Mouse (Mus musculus): Measurements from ENCODE around the gene Tmod2. TPM values are rescaled to one million over a fixed set of nuclear protein-coding genes. Genes with fewer than 3 reads are reported as not detected.

The Tmod2 gene
- total and polyA plus RNA-seq, 2 experiments: 0.09 TPM; not detected in 1

GRCm38 (mm10) chr9:75609965-75610364 lies 1.2 kb downstream of the Tmod2 start:
- Histone ChIP-seq H3K36me3 (ENCODE audit: control insufficient read depth, insufficient read depth, low read length) (no peaks in the 10 kb centered on the region), H3K27me3 (ENCODE audit: control insufficient read depth, insufficient read depth, low read length) (peaks cover 14% of the 10 kb centered on the region), H3K4me3 (ENCODE audit: insufficient read depth, low read depth, low read length) (no peak overlapping the region), H3K4me1 (ENCODE audit: control insufficient read depth, insufficient read depth, low read length) (no peaks in the 10 kb centered on the region), H3K9ac (ENCODE audit: low read depth, low read length) (no peak overlapping the region), H3K27ac (replicated peaks; ENCODE audit: insufficient read depth, low read depth, low read length) (no peak overlapping the region), H3K79me2 (ENCODE audit: control insufficient read depth, insufficient read depth, low read length) (no peaks in the 10 kb centered on the region)
- TF ChIP-seq POLR2A (IDR thresholded peaks at IDR 0.05; ENCODE audit: extremely low read depth, insufficient read depth, low read length) (no peak), CTCF (IDR thresholded peaks at IDR 0.05; ENCODE audit: low read depth, low read length) (no peak)
- WGBS: 37% methylated on average over 16 of the region's 16 CpGs
- DNase-seq (ENCODE audit: extremely low read depth, low read depth, low spot score): no peak

- no peak for DNase-seq (ENCODE audit: extremely low read depth, low read depth, low spot score)
- 48% methylated on average over 1 of the region's 1 CpGs for WGBS
- Histone ChIP-seq H3K27ac (replicated peaks; ENCODE audit: insufficient read depth, low read depth, low read length) (no peak overlapping the region), H3K4me1 (ENCODE audit: control insufficient read depth, insufficient read depth, low read length) (no peaks in the 10 kb centered on the region), H3K9ac (ENCODE audit: low read depth, low read length) (no peak overlapping the region), H3K79me2 (ENCODE audit: control insufficient read depth, insufficient read depth, low read length) (no peaks in the 10 kb centered on the region), H3K36me3 (ENCODE audit: control insufficient read depth, insufficient read depth, low read length) (no peaks in the 10 kb centered on the region), H3K27me3 (ENCODE audit: control insufficient read depth, insufficient read depth, low read length) (peaks cover 14% of the 10 kb centered on the region), H3K4me3 (ENCODE audit: insufficient read depth, low read depth, low read length) (no peak overlapping the region)
- TF ChIP-seq CTCF (IDR thresholded peaks at IDR 0.05; ENCODE audit: low read depth, low read length): no peak
- TF ChIP-seq POLR2A (IDR thresholded peaks at IDR 0.05; ENCODE audit: extremely low read depth, insufficient read depth, low read length): no peak
Observed at GRCm38 (mm10) chr9:75609505-75609904, 1.6 kb downstream of the Tmod2 start.

GRCm38 (mm10) chr9:75607496-75607895 lies 3.6 kb downstream of the Tmod2 start:
- Histone ChIP-seq H3K27me3 (ENCODE audit: control insufficient read depth, insufficient read depth, low read length) (peaks cover 14% of the 10 kb centered on the region), H3K27ac (replicated peaks; ENCODE audit: insufficient read depth, low read depth, low read length) (no peak overlapping the region), H3K4me3 (ENCODE audit: insufficient read depth, low read depth, low read length) (no peak overlapping the region), H3K79me2 (ENCODE audit: control insufficient read depth, insufficient read depth, low read length) (no peaks in the 10 kb centered on the region), H3K4me1 (ENCODE audit: control insufficient read depth, insufficient read depth, low read length) (no peaks in the 10 kb centered on the region), H3K36me3 (ENCODE audit: control insufficient read depth, insufficient read depth, low read length) (no peaks in the 10 kb centered on the region), H3K9ac (ENCODE audit: low read depth, low read length) (no peak overlapping the region)
- WGBS: 91% methylated on average over 4 of the region's 4 CpGs
- TF ChIP-seq CTCF (IDR thresholded peaks at IDR 0.05; ENCODE audit: low read depth, low read length) (no peak), POLR2A (IDR thresholded peaks at IDR 0.05; ENCODE audit: extremely low read depth, insufficient read depth, low read length) (no peak)
- no peak for DNase-seq (ENCODE audit: extremely low read depth, low read depth, low spot score)

- WGBS: 19% methylated on average over 12 of the region's 12 CpGs
- Histone ChIP-seq H3K4me3 (ENCODE audit: insufficient read depth, low read depth, low read length) (no peak overlapping the region), H3K27ac (replicated peaks; ENCODE audit: insufficient read depth, low read depth, low read length) (no peak overlapping the region), H3K4me1 (ENCODE audit: control insufficient read depth, insufficient read depth, low read length) (no peaks in the 10 kb centered on the region), H3K9ac (ENCODE audit: low read depth, low read length) (no peak overlapping the region), H3K27me3 (ENCODE audit: control insufficient read depth, insufficient read depth, low read length) (no peaks in the 10 kb centered on the region), H3K79me2 (ENCODE audit: control insufficient read depth, insufficient read depth, low read length) (no peaks in the 10 kb centered on the region), H3K36me3 (ENCODE audit: control insufficient read depth, insufficient read depth, low read length) (no peaks in the 10 kb centered on the region)
- no peak for DNase-seq (ENCODE audit: extremely low read depth, low read depth, low spot score)
- TF ChIP-seq POLR2A (IDR thresholded peaks at IDR 0.05; ENCODE audit: extremely low read depth, insufficient read depth, low read length): no peak
- TF ChIP-seq CTCF (IDR thresholded peaks at IDR 0.05; ENCODE audit: low read depth, low read length): no peak
Observed at GRCm38 (mm10) chr9:75601510-75601909, 9.6 kb downstream of the Tmod2 start.

- DNase-seq (ENCODE audit: extremely low read depth, low read depth, low spot score): no peak
- Histone ChIP-seq H3K27ac (replicated peaks; ENCODE audit: insufficient read depth, low read depth, low read length) (no peak overlapping the region), H3K79me2 (ENCODE audit: control insufficient read depth, insufficient read depth, low read length) (no peaks in the 10 kb centered on the region), H3K4me3 (ENCODE audit: insufficient read depth, low read depth, low read length) (no peak overlapping the region), H3K4me1 (ENCODE audit: control insufficient read depth, insufficient read depth, low read length) (no peaks in the 10 kb centered on the region), H3K9ac (ENCODE audit: low read depth, low read length) (no peak overlapping the region), H3K36me3 (ENCODE audit: control insufficient read depth, insufficient read depth, low read length) (no peaks in the 10 kb centered on the region), H3K27me3 (ENCODE audit: control insufficient read depth, insufficient read depth, low read length) (no peaks in the 10 kb centered on the region)
- TF ChIP-seq POLR2A (IDR thresholded peaks at IDR 0.05; ENCODE audit: extremely low read depth, insufficient read depth, low read length): no peak
- no peak for TF ChIP-seq CTCF (IDR thresholded peaks at IDR 0.05; ENCODE audit: low read depth, low read length)
- 74% methylated on average over 7 of the region's 7 CpGs for WGBS
Observed at GRCm38 (mm10) chr9:75600166-75600934, 10.8 kb downstream of the Tmod2 start.

- no peak overlapping the region for H3K27ac ChIP-seq (replicated peaks; ENCODE audit: insufficient read depth, low read depth, low read length)
- no peak for DNase-seq (ENCODE audit: extremely low read depth, low read depth, low spot score)
- no peak overlapping the region for H3K4me3 ChIP-seq (ENCODE audit: insufficient read depth, low read depth, low read length)
- no peak overlapping the region for H3K9ac ChIP-seq (ENCODE audit: low read depth, low read length)
- no peaks in the 10 kb centered on the region for H3K36me3 ChIP-seq (ENCODE audit: control insufficient read depth, insufficient read depth, low read length)
- H3K27me3 ChIP-seq (ENCODE audit: control insufficient read depth, insufficient read depth, low read length): no peaks in the 10 kb centered on the region
- WGBS: 56% methylated on average over 5 of the region's 5 CpGs
- no peaks in the 10 kb centered on the region for H3K4me1 ChIP-seq (ENCODE audit: control insufficient read depth, insufficient read depth, low read length)
- TF ChIP-seq CTCF (IDR thresholded peaks at IDR 0.05; ENCODE audit: low read depth, low read length): no peak
- TF ChIP-seq POLR2A (IDR thresholded peaks at IDR 0.05; ENCODE audit: extremely low read depth, insufficient read depth, low read length): no peak
- no peaks in the 10 kb centered on the region for H3K79me2 ChIP-seq (ENCODE audit: control insufficient read depth, insufficient read depth, low read length)
Observed at GRCm38 (mm10) chr9:75599191-75599841, 11.8 kb downstream of the Tmod2 start.
